Mouse (Mus musculus) erythroblast, embryonic 14.5 days (primary cell): ENCODE data around the gene Tgm1. TPM values are rescaled to one million over a fixed set of nuclear protein-coding genes. Genes with fewer than 3 reads are reported as not detected.
"Not testable (repeated sequence)": the region's sequence is repeated elsewhere in the genome, so short reads cannot be mapped to it uniquely, and the experiment has no call there.

Experiments used
- H3K27me3 ChIP-seq: 2 replicates; pipeline ENCODE4 v1.6.1; 2012; ENCODE audit warnings: inconsistent platforms; ENCODE audit not compliant: control insufficient read depth
- H3K36me3 ChIP-seq: 2 replicates; pipeline ENCODE4 v1.6.1; 2012; ENCODE audit warnings: mild to moderate bottlenecking, inconsistent platforms; ENCODE audit not compliant: control insufficient read depth
- H3K4me1 ChIP-seq: 2 replicates; pipeline ENCODE4 v1.6.1; 2012; ENCODE audit warnings: inconsistent platforms; ENCODE audit not compliant: control insufficient read depth
- H3K4me3 ChIP-seq: replicated peaks from 2 replicates; pipeline ENCODE3; 2012; ENCODE audit warnings: moderate library complexity, mild to moderate bottlenecking, inconsistent platforms
- H3K9me3 ChIP-seq: 2 replicates; pipeline ENCODE4 v1.6.1; 2012; ENCODE audit warnings: low read length, inconsistent platforms, mixed read lengths; ENCODE audit not compliant: control insufficient read depth
- GATA1 ChIP-seq: IDR thresholded peaks from 2 replicates; pipeline ENCODE4 v1.6.1; 2012; ENCODE audit warnings: low read length, inconsistent platforms, mixed read lengths
- TAL1 ChIP-seq: IDR thresholded peaks from 3 replicates; pipeline ENCODE4 v1.6.1; 2012; ENCODE audit warnings: low read length, inconsistent platforms, mixed read lengths
- polyA plus RNA-seq: library from polyadenylated mRNA; stranded (reverse); fragments of >175 nt; gene quantifications from 2 replicates; pipeline ENCODE4 v1.2.3, GENCODE M21; 2012

Tgm1 gene
- 0.03 and 0.05 TPM in 2 replicates for polyA plus RNA-seq

GRCm38 (mm10) chr14:55713729-55714122 lies at the start of gene Tgm1:
Gene Tgm1 (minus strand): TSS chr14:55713926.
- Histone ChIP-seq H3K27me3 (peaks cover 9% of the 10 kb centered on the region), H3K4me1 (peaks cover 18% of the 10 kb centered on the region), H3K9me3 (no peaks in the 10 kb centered on the region), H3K4me3 (peak within 1 kb of the TSS; percentile 25), H3K36me3 (peaks cover 21% of the 10 kb centered on the region)
- TF ChIP-seq GATA1 (no peak), TAL1 (no peak)

- H3K4me3 ChIP-seq: no peak overlapping the region
- H3K4me1 ChIP-seq: peaks cover 40% of the 10 kb centered on the region
- no peaks in the 10 kb centered on the region; the same call in 1 of the 2 replicates for H3K9me3 ChIP-seq
- TF ChIP-seq GATA1 (no peak), TAL1 (no peak)
- no peaks in the 10 kb centered on the region for H3K36me3 ChIP-seq
- H3K27me3 ChIP-seq: peaks cover 77% of the 10 kb centered on the region
Observed at GRCm38 (mm10) chr14:55763166-55763565, 49.4 kb upstream of the Tgm1 start.

DNA sequence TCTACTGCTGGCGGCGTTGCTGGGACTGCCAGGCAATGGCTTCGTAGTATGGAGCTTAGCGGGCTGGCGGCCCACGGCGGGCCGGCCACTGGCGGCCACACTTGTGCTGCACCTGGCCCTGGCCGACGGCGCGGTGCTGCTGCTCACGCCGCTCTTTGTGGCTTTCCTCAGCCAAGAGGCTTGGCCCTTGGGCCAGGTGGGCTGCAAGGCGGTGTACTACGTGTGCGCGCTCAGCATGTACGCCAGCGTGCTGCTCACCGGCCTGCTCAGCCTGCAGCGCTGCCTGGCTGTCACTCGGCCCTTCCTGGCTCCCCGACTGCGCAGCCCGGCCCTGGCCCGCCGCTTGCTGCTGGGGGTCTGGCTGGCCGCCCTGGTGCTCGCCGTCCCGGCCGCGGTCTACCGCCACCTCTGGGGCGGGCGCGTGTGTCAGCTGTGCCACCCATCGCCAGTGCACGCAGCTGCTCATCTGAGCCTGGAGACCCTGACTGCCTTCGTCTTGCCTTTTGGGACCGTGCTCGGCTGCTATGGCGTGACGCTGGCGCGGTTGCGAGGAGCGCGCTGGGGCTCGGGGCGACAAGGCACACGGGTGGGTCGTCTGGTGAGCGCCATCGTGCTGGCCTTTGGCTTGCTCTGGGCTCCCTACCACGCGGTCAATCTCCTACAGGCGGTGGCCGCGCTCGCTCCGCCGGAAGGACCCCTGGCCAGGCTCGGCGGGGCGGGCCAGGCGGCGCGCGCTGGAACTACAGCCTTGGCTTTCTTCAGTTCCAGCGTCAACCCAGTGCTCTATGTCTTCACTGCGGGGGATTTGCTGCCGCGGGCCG lies 48.5 kb upstream of the Tgm1 start:
- H3K9me3 ChIP-seq: no peaks in the 10 kb centered on the region; the same call in 1 of the 2 replicates
- no peak for TF ChIP-seq GATA1
- no peak for TF ChIP-seq TAL1
- peaks cover 67% of the 10 kb centered on the region for H3K27me3 ChIP-seq
- H3K36me3 ChIP-seq: no peaks in the 10 kb centered on the region
- H3K4me1 ChIP-seq: peaks cover 34% of the 10 kb centered on the region
- H3K4me3 ChIP-seq: peak overlapping the region; percentile 54

DNA sequence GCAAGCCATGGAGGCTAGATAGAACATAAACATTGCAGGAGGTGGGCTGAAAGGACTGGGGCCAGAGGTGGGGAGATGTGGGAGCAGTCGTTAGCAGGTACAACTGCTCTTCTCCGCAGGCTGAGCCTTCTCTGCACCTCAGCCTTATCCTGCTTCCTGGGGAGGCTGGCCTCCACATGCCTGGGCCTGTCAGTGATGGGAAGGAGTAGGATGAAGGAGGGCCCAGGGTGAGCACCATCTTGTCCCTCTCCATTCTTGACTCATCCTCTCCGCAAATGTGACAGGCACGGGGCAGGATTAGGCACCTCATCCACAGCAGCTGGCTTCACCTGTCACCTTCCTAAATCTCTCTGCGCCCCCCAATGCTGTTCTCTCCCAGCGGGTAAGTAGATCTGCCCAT lies 47.4 kb upstream of the Tgm1 start, which contains the start of gene Ltb4r2:
Ltb4r2 (plus strand) TSS at position 266 of the 400 bp plus-strand sequence.
- TF ChIP-seq TAL1 (no peak), GATA1 (no peak)
- peaks cover 5% of the 10 kb centered on the region for H3K36me3 ChIP-seq
- H3K9me3 ChIP-seq: no peaks in the 10 kb centered on the region; the same call in 1 of the 2 replicates
- peaks cover 59% of the 10 kb centered on the region for H3K27me3 ChIP-seq
- peak within 1 kb of the TSS; percentile 54 for H3K4me3 ChIP-seq
- H3K4me1 ChIP-seq: peaks cover 29% of the 10 kb centered on the region

- H3K36me3 ChIP-seq: peaks cover 15% of the 10 kb centered on the region
- peaks cover 25% of the 10 kb centered on the region for H3K4me1 ChIP-seq
- not testable (repeated sequence) for H3K4me3 ChIP-seq, H3K9me3 ChIP-seq
- peaks cover 50% of the 10 kb centered on the region for H3K27me3 ChIP-seq
Observed at GRCm38 (mm10) chr14:55760156-55760555, 46.4 kb upstream of the Tgm1 start.

GRCm38 (mm10) chr14:55758363-55758784 lies 44.6 kb upstream of the Tgm1 start, which contains the start of gene Cideb:
Gene Cideb (minus strand): TSS chr14:55758458.
- no peak for TF ChIP-seq GATA1
- no peak for TF ChIP-seq TAL1
- H3K9me3 ChIP-seq: no peaks in the 10 kb centered on the region; the same call in 1 of the 2 replicates
- peaks cover 32% of the 10 kb centered on the region for H3K27me3 ChIP-seq
- peak within 1 kb of the TSS; percentile 36 for H3K4me3 ChIP-seq
- peaks cover 21% of the 10 kb centered on the region for H3K4me1 ChIP-seq
- peaks cover 33% of the 10 kb centered on the region for H3K36me3 ChIP-seq

DNA sequence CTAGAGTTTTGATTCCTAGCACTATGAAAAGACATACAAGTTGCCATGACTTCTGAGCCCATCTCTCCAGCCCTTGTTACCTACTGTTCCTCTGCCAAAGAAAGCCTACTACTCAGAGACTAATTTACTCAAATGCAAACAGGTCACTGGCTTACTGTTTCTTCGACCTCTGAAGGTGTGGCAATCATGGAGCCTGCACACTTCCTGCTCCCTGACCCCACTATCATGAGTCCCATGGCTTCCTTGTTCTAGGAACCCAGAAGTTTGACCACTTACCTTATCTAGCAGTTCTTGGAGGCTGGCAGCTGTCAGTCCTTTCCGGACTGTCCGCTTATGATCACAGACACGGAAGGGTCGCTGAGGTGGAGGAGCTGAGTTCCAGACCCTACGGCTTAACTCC lies 43.8 kb upstream of the Tgm1 start:
- peaks cover 41% of the 10 kb centered on the region for H3K36me3 ChIP-seq
- no peaks in the 10 kb centered on the region; the same call in 1 of the 2 replicates for H3K9me3 ChIP-seq
- TF ChIP-seq TAL1 (no peak), GATA1 (no peak)
- peak overlapping the region; percentile 32 for H3K4me3 ChIP-seq
- peaks cover 21% of the 10 kb centered on the region for H3K4me1 ChIP-seq
- peaks cover 24% of the 10 kb centered on the region for H3K27me3 ChIP-seq

DNA sequence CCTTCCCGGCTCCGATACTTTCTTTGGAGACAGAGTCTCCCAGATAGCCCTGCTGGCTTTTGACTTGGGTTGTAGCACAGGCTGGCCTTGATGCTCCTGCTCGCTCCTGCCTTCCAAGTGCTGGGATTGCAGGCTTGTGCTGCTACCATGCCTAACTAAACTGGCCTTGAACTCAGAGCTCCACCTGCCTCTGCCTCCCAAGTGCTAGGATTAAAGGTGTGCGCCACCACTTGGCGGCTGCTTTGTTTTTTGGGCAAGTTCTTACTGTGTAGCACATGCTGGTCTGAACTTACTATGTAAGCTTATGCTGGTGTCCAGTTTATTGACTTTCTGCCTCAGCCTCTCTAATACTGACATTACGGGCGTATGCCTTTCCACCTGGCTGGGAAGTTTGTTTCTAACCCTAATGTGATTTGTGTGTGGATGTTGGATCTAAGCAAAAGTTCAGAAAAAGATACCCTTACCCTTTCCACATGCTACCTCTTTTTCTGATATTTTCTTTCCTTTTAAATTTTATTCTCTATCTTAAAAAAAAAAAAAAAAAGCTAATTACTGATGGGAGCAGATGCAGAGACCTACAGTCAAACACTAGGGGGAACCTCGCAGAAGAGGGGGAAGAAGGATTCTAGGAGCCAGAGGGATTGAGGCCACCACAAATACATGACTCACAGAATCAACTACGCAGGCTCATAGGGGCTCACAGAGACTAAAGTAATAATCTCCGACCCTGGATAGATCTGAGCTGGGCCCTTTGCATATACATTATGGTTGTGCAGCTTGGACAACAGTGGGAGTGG lies 33.5 kb upstream of the Tgm1 start:
- Histone ChIP-seq H3K4me1 (peaks cover 45% of the 10 kb centered on the region), H3K4me3 (peak overlapping the region; percentile 91), H3K27me3 (no peaks in the 10 kb centered on the region), H3K9me3 (no peaks in the 10 kb centered on the region), H3K36me3 (peaks cover 52% of the 10 kb centered on the region)
- TF ChIP-seq GATA1 (no peak), TAL1 (no peak)

- Histone ChIP-seq H3K4me1 (peaks cover 45% of the 10 kb centered on the region), H3K27me3 (no peaks in the 10 kb centered on the region), H3K36me3 (peaks cover 41% of the 10 kb centered on the region), H3K4me3 (peak overlapping the region; percentile 91), H3K9me3 (no peaks in the 10 kb centered on the region)
- TF ChIP-seq GATA1: no peak
- no peak for TF ChIP-seq TAL1
Observed at GRCm38 (mm10) chr14:55745861-55746237, 32.1 kb upstream of the Tgm1 start.
